Mouse (Mus musculus): Measurements from ENCODE around the gene Tbk1.

DNA sequence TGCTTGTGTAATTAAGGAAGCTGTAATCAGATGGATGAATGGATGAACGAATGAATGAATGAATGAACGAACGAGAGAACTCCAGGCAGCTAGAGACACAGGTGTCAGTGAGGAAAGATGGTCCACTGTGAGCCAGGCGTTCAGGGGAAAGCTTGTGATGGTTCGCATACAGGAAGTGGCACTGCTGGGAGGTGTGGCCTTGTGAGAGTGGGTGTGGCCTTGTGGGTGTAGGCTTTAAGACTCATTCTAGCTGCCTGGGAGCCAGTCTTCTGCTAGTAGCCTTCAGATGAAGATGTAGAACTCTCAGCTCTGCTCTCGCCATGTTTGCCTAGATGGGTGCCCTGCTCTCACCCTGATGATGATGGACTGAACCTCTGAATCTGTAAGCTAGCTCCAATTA, 59.5 kb downstream of the Tbk1 start:
- TF ChIP-seq CTCF (IDR thresholded peaks at IDR 0.05; ENCODE audit: insufficient read depth, low read depth, low read length), result no peak
- no peak for TF ChIP-seq POLR2A (IDR thresholded peaks at IDR 0.05; ENCODE audit: insufficient read depth, low read depth, low read length)
